Mouse (Mus musculus) cerebellum, postnatal 14 days (tissue): ENCODE measurements at regions not wholly inside any gene's neighbourhood (a gene's known extent, or its start where the extent isn't known, plus 50 kb on each side); places are given as distances from the start of the nearest gene placed in this dataset.
A peak's percentile ranks its signal among the peaks of the same experiment; 100 is the strongest.
"Not testable (repeated sequence)": the region's sequence is repeated elsewhere in the genome, so short reads cannot be mapped to it uniquely, and the experiment has no call there.

ENCODE experiments used
- DNase-seq, 2 experiments: peaks; one replicate each; pipeline ENCODE4 v3.0.0; 2021; ENCODE audit warnings: mixed read lengths in 2 of 2

DNA sequence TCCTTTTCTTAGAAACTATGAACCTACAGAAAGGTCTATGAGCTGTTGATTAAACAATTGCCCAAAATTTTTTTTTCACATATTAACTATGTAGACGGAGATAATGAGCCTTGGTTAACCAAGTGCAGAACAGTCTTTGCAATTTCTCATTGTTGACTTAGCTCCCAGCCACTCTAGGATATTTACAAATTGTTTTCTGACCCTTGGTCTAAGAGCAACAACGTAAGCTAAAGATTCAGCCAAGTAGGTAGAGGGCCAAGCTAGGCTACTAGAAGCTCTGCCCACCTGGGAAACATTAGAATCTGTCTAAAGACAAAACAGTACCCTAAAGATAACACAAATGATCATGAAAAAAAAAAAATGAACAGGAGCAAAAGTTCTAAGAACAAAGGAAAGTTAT is 67.5 kb upstream of the Map9 start:
- no peak for DNase-seq

DNA sequence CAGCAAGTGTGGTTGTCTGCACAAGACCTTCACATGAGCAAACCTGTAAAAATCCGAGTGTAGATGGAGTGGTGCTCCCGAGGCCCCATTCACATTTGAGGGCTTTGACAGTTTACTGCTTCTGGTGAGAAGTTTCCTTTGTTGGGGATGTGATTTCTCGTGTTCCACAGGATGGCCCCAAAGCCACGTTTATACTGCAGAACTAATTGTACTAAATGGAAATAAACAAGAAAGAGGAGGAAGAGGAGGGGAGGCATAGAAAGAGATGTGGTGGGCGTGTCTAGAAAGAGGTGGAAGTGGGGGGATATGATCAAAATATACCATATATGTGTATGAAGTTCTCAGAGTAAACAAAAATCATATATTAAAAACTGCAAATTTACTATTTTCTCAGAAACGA is 68.8 kb upstream of the Map9 start:
- DNase-seq = no peak

DNA sequence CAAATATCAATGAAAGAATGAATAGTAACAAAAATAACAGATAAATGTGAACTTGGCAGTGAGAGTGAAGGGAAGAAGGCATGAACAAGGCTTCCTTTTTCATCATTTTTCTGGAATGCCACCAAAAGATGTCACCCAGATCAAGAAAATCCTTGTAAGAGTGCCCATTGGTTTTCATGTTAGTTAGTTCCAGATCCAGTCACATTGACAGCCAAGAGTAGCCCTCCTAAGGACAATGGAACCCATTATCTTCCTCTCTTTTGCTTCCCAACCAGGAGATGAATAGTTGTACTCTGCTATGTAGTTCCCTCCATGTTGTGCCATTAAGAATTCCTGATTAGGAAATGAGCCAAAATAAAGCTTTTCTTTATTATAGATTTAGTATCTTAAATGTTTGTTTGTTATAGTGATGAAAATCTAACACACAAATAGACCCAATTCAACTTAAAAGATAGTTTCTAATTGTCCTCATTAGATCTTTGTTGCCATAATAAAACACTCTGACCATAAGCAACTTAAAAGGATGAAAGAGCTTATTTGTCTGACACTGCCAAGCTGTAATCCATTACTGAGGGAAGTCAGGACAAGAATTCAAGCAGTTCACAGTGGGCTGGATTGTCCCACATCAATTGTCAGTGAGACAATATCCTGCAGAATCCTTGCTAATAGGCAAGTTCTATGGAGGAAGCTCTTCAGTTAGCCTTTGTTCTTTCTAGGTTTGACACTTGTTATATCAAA is 80.7 kb upstream of the Map9 start:
- DNase-seq = no peak

DNA sequence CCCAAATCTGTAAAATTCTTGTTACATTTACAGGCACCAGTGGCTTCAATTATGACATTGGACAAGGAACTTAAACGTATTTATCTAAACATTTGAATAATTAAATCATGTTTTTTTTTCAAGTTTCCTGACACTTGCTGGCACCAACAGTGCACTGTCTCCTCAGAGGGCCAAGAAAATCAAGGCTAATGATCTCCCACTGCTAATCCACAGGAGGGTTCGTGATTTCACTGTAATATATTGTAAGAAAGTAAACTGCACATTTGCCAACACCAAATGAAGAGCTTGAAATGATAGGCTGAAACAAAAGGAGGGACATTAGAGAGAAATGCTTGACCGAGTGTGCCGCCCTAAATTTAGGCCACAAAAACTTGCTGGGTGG is 82.0 kb upstream of the Map9 start:
- no peak for DNase-seq

DNA sequence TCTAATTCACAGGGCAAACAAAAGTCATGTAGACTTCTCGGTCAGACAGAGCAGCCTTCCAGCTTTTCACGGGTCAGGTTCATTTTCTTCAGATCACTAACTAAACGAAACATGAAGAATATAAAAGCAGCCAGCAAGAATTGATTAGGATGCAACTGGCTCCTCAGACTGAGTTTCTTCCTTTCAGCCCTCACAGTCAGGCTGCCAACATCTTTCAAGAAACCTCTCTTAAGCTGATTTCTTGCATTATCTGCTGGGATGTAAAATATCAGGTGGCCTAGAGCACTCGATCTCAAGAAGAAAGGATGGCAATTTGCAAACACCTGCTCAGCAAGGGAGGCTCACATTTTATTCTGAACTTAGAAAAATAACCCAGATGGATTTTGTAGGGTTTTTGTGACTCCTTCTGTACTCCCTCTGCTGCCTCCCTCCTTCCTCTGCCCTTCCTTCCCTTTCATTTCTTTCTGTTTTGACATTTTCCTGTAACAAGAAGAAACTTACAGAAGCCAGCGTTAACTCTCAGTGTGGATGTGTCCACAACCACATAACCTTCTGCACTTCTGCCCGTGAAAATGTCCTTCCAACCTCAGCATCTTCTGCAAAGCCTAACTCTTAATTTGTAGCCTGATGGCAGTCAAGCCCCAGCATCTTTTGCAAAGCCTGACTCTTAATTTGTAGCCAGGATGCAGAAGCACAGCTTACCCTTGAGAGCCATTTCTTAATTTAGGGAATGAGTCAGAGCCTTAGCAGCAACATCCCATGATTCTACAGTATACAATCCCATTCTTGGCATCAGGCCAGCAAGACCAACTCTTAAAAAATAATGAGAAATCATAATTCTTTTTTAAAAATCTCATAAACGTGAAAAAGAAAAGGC is 82.7 kb upstream of the Map9 start:
- DNase-seq = peak; percentile 37 to 51

DNA sequence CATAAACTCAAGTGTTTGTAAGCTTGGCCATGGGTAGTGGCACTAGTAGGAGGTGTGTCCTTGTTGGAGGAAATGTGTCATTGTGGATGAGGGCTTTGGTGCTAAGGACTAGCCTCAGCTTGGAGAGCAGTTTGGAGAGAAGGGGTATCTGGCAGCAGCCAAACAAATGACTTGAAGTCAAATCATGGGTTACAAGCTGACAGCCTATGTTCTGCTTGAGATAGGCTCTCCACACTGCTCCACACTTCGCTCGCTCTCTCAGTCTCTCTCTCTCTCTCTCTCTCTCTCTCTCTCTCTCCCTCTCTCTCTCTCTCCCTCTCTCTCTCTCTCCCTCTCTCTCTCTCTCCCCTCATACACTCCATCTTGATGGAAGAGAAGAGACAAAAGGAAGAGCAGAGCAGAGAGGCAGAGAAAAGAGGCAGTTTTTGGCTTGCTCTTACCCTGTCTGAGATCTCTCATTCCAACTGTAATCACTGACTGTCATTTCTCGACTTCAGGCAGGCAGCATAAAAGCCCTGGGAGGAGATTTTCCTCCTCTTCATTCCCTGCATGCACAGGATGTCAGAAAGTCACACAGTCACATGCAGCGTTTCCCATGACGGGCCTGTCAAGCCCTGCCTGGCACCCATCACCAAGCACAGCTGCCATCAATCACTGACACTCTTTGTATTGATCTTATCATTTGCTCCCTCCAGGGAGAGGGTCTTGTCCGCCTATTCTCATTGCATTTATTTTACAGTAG is 83.5 kb upstream of the Map9 start:
- no peak for DNase-seq

DNA sequence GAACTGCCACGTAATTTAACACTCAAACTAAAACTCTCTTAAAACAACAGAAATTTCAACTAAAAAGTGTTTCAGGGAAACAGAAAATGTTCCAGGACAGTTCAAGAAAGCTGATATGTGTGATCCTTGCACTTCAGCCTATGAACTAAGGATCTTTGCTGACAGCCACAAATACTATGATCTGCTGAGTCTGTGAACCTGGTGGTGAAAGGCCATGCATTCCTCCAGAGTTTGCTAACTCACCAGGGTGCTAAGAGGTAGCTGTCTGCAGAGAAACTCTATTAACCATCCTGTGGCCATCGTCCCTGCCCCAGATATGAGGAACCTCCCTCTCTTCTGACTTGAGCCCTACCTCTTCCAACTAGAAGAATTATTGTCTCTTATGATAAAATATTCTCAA is 84.3 kb upstream of the Map9 start:
- not testable (repeated sequence) for DNase-seq

- DNase-seq = no peak
Measured at GRCm38 (mm10) chr3:82271965-82272364, 85.9 kb upstream of the Map9 start.

- no peak for DNase-seq
Measured at GRCm38 (mm10) chr3:82265941-82266340, 91.9 kb upstream of the Map9 start.

DNA sequence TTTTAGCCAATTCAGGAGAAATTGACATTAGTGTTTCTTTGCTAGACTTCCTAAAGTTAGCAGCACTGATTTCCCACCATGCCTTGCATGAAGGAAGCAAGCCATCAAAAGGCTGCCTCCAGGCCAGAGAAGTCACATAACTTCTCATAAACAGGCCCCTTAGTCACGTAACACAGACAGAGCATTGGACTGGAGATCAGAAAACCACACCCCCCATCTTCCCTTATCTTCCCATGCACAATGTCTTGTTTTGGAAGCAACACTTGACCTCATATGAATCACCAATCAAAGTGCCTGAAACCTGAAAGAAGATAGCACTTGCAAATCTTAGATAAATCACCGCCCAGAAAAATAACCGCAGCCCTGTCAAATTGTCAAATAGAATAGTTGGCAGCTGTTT is 95.9 kb upstream of the Map9 start:
- DNase-seq = no peak

GRCm38 (mm10) chr3:82259986-82260652 is 97.7 kb upstream of the Map9 start:
- no peak for DNase-seq

- DNase-seq = peak; percentile 7 to 26
Measured at GRCm38 (mm10) chr3:82250796-82251261, 105.2 kb upstream of the Gucy1a1 start.

DNA sequence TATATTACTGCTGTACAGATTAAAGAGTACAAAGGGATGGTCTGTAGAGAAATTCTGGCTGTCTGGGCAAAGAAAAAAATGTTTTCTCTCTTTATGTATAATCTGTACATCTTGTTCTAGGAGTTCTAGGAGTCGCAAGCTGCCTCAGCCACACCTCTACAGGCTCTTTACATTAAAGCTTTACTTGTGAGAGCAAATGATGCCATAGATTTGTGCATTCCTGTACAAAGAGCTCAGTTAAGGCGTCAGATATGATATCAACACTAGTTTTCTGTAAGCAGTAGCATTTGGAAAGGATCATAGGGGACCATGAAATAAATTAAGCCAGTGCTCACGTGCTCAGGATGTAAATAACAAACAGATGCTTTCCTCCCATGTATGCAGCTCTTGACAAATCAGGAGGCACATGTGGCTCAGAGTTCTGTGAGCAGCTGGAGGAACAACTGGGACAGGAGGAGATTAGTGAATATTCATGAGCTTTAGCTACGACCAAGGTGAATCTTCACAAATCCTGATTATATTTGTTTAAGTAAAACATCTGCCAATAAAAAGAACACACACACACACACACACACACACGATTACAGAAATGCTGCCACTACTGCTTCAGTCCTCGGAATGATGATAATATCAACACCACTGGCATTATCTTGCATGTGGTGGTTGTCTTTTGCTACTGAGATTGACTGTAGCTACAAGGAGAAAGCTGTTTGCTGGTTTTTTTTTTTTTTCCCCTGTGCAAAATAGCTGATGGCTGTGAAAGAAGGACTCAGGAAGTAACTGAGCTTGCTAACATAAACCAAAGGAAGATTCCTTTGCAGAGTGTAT is 104.6 kb upstream of the Gucy1a1 start:
- DNase-seq = no peak

- DNase-seq = peak; percentile 48 to 71
Measured at GRCm38 (mm10) chr3:82236377-82237057, 90.9 kb upstream of the Gucy1a1 start.

- DNase-seq = no peak
Measured at GRCm38 (mm10) chr3:82234306-82234705, 88.7 kb upstream of the Gucy1a1 start.

DNA sequence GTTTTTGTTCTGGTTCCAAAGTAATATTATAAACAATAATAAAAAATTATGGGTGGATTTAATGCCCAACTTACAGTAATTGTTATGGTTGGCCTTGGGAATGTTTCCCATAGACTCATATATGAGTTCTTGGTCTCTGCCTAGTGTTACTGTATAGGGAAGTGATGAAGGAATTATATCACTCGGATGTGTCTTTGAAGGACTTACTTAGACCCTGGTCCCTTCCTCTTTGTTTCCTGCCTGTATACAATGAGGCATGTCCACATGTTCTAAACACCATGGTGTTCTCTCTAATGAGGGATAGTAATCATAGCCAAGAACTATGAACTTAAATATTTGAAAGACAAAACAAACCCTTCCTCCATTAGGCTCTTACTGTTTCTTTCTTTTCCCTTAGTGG is 77.8 kb upstream of the Gucy1a1 start:
- DNase-seq = no peak

GRCm38 (mm10) chr3:82221924-82222323 is 76.3 kb upstream of the Gucy1a1 start:
- no peak for DNase-seq

DNA sequence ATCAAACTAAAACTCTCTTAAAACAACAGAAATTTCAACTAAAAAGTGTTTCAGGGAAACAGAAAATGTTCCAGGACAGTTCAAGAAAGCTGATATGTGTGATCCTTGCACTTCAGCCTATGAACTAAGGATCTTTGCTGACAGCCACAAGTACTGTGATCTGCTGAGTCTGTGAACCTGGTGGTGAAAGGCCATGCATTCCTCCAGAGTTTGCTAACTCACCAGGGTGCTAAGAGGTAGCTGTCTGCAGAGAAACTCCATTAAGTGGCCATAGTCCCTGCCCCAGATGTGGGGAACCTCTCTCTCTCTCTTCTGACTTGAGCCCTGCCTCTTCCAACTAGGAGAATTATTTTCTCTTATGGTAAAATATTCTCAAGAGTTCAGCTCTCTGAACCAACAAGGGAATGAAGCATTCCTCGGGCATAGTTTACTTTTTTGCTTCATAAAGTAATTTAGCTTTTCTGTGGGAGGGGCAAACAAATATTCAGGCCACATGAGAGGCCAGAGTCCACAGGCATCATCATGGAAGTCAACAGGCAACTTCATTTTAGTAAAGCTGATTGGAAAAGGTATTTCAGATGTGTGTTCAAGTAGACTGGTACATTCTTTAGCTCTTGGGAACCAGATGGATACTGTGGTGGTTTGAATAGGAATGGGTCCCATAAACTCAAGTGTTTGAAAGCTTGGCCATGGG is 73.8 kb upstream of the Gucy1a1 start:
- DNase-seq = not testable (repeated sequence)

DNA sequence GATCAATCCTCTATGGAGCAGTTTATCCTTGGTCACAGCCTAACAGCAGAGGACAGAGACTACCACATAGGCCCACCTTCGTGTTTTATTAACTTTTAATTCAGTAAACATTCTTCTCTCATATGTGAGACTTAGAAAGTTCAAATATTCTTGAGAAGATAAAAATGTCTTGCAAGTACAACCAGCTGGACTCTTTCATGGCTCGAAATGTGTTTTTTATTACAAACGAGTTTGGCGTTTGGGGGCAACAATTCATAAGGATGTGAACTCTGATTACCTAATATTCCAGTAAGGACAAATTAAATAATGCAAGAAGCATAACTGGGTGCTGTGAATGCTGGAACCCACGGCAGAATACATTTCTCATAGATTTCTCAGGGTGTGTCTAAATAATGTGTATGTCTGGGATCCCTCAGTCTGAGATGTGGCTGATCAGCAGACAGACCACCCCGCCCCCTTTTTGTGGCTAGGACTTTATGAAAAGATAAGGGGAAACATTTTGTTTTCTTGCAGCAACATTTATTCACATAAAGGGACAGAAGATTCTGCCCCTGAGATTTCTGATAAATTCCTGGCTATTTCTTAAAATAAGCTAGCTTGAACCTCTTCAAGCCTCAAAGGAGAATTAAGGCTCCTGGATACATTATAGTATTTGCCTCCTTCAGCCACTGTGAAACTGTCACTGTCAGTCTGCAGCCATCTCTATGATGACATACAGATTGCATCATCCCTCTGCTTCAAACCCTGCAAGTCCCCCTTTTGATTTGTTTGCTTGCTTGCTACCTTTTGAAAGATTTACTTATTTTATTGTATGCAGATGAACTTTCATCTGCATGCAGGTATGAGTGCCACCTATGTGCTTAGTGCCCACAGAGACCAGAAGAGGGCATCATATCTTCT is 69.2 kb upstream of the Gucy1a1 start:
- no peak for DNase-seq
